Mouse (Mus musculus): ENCODE measurements at regions not wholly inside any gene's neighbourhood (a gene's known extent, or its start where the extent isn't known, plus 50 kb on each side); places are given as distances from the start of the nearest gene placed in this dataset.

GRCm38 (mm10) chr12:30726747-30727146 lies 142.5 kb downstream of the Tmem18 start:
- TF ChIP-seq POLR2A (IDR thresholded peaks at IDR 0.05; ENCODE audit: control insufficient read depth in 1 of 2, insufficient read depth in 1 of 2, low read depth in 1 of 2, low read length in 2 of 2, poor library complexity in 1 of 2) = no peak
- no peak for TF ChIP-seq MXI1 (IDR thresholded peaks at IDR 0.05; ENCODE audit: low read depth, low read length)
- TF ChIP-seq CTCF (IDR thresholded peaks at IDR 0.05 in 2 of 3, conservative IDR thresholded peaks at IDR 0.05 in 1 of 3; ENCODE audit: control insufficient read depth in 1 of 3, insufficient read depth in 1 of 3, low read depth in 2 of 3, low read length in 3 of 3, poor library complexity in 1 of 3, severe bottlenecking in 1 of 3) = no peak
- TF ChIP-seq TAL1 (IDR thresholded peaks at IDR 0.05; ENCODE audit: low read length) = no peak
- TF ChIP-seq MAX (IDR thresholded peaks at IDR 0.05; ENCODE audit: low read length) = no peak
- no peak for TF ChIP-seq BHLHE40 (IDR thresholded peaks at IDR 0.05; ENCODE audit: borderline replicate concordance, low read depth, low read length)
- no peak for TF ChIP-seq EP300 (IDR thresholded peaks at IDR 0.05; ENCODE audit: low read depth in 1 of 2, low read length in 2 of 2)
- TF ChIP-seq GATA1 (IDR thresholded peaks at IDR 0.05; ENCODE audit: low read depth, low read length) = no peak
- TF ChIP-seq CHD1 (IDR thresholded peaks at IDR 0.05; ENCODE audit: low read depth, low read length) = no peak
- no peak for TF ChIP-seq NRF1 (IDR thresholded peaks at IDR 0.05; ENCODE audit: insufficient read depth, low read depth, low read length, poor library complexity, severe bottlenecking)
- TF ChIP-seq ZMIZ1 (IDR thresholded peaks at IDR 0.05; ENCODE audit: low read depth, low read length) = no peak

Measured in MEL (cell line).